In genomic region chr1:153820216-153820615, GRCm38 (mm10) we compare ENCODE assay signal across 19 mouse cellular contexts. TPM values are rescaled to one million over a fixed set of nuclear protein-coding genes. Genes with fewer than 3 reads are reported as not detected.
A peak's percentile ranks its signal among the peaks of the same experiment; 100 is the strongest.
DNase-seq lines count a peak whose midpoint lies in the region; ATAC-seq and TF ChIP-seq lines count a peak whose summit lies in the region.
"Had no signal": no experiment of that assay in that cellular context is flagged by ENCODE, and none has a peak within 500 bp of the region (broad histone marks: within the 10 kb centered on the region; RNA-seq: fewer than 3 reads in every experiment).

No protein-coding gene starts in this region.

- H3K4me1 ChIP-seq in forebrain, embryonic 16.5 days (replicated peaks; ENCODE audit: control insufficient read depth, insufficient read depth, low read length), result no peaks in the 10 kb centered on the region
- no peaks in the 10 kb centered on the region for H3K4me1 ChIP-seq in forebrain, embryonic 13.5 days
- no peaks in the 10 kb centered on the region for H3K4me1 ChIP-seq in intestine, postnatal 0 days (replicated peaks; ENCODE audit: control insufficient read depth, insufficient read depth, low read length)
- no peaks in the 10 kb centered on the region for H3K4me1 ChIP-seq in intestine, embryonic 16.5 days (ENCODE audit: control insufficient read depth, insufficient read depth, low read length)
- H3K4me1 ChIP-seq: embryonic facial prominence, embryonic 13.5 days; forebrain, embryonic 15.5 days; heart, embryonic 13.5 days; hindbrain, embryonic 13.5 days had no signal

- 66% methylated on average over 3 of the region's 3 CpGs for WGBS in forebrain, embryonic 16.5 days
- 72% methylated on average over 3 of the region's 3 CpGs for WGBS in forebrain, embryonic 13.5 days
- WGBS in intestine, postnatal 0 days, result 75% methylated on average over 3 of the region's 3 CpGs
- WGBS in intestine, embryonic 16.5 days, result 77% methylated on average over 3 of the region's 3 CpGs

- peak; percentile 28; the same call in 1 of the 2 replicates for ATAC-seq in forebrain, embryonic 16.5 days
- no peak for ATAC-seq in forebrain, embryonic 13.5 days
- ATAC-seq in intestine, postnatal 0 days, result 0 out of 2 replicates have a peak, but pooled peaks have one; percentile 16
- ATAC-seq in intestine, embryonic 16.5 days, result no peak
- ATAC-seq: forebrain, embryonic 15.5 days had no signal

- peak; percentile 64 for DNase-seq in retina, postnatal 1 day
- DNase-seq in retina, embryonic 14.5 days (ENCODE audit: low spot score), result no peak
- DNase-seq: adrenal gland, adult 2 months; adrenal gland, postnatal 25 days; cerebellum, adult 11-12 months; cerebellum, adult 9-10 months; cerebellum, postnatal 36 days; gastrocnemius, postnatal 14 days; heart, postnatal 36 days; kidney, adult 11 months had no signal

- no peaks in the 10 kb centered on the region for H3K9me3 ChIP-seq in forebrain, embryonic 16.5 days (ENCODE audit: control insufficient read depth, low read length)
- H3K9me3 ChIP-seq in forebrain, embryonic 13.5 days (replicated peaks), result 0 out of 2 replicates have a peak, but pooled peaks cover 5% of the 10 kb centered on the region
- H3K9me3 ChIP-seq in intestine, postnatal 0 days (ENCODE audit: control insufficient read depth), result no peaks in the 10 kb centered on the region
- H3K9me3 ChIP-seq in intestine, embryonic 16.5 days (ENCODE audit: control insufficient read depth, low read length), result no peaks in the 10 kb centered on the region
- H3K9me3 ChIP-seq: embryonic facial prominence, embryonic 13.5 days; forebrain, embryonic 15.5 days had no signal

- H3K36me3 ChIP-seq in forebrain, embryonic 16.5 days (ENCODE audit: control insufficient read depth, insufficient read depth), result no peaks in the 10 kb centered on the region
- no peaks in the 10 kb centered on the region for H3K36me3 ChIP-seq in forebrain, embryonic 13.5 days (ENCODE audit: poor library complexity, severe bottlenecking)
- no peaks in the 10 kb centered on the region for H3K36me3 ChIP-seq in intestine, postnatal 0 days (ENCODE audit: control insufficient read depth, insufficient read depth)
- H3K36me3 ChIP-seq in intestine, embryonic 16.5 days (ENCODE audit: control insufficient read depth, insufficient read depth, low read length), result no peaks in the 10 kb centered on the region
- H3K36me3 ChIP-seq: embryonic facial prominence, embryonic 13.5 days; forebrain, embryonic 15.5 days; heart, embryonic 13.5 days; hindbrain, embryonic 13.5 days had no signal

- no peak overlapping the region for H3K4me2 ChIP-seq in forebrain, embryonic 16.5 days (ENCODE audit: low read length)
- H3K4me2 ChIP-seq in forebrain, embryonic 13.5 days, result no peak overlapping the region
- H3K4me2 ChIP-seq in intestine, postnatal 0 days (replicated peaks; ENCODE audit: low read depth), result no peak overlapping the region
- no peak overlapping the region for H3K4me2 ChIP-seq in intestine, embryonic 16.5 days (ENCODE audit: low read depth, low read length)
- H3K4me2 ChIP-seq: embryonic facial prominence, embryonic 13.5 days; forebrain, embryonic 15.5 days; heart, embryonic 13.5 days; hindbrain, embryonic 13.5 days had no signal

- no peak overlapping the region for H3K9ac ChIP-seq in forebrain, embryonic 16.5 days (replicated peaks; ENCODE audit: low read depth, low read length)
- H3K9ac ChIP-seq in forebrain, embryonic 13.5 days, result no peak overlapping the region
- H3K9ac ChIP-seq in intestine, postnatal 0 days (ENCODE audit: low read depth, low read length), result no peak overlapping the region
- H3K9ac ChIP-seq in intestine, embryonic 16.5 days (ENCODE audit: low read depth, low read length), result no peak overlapping the region
- H3K9ac ChIP-seq: embryonic facial prominence, embryonic 13.5 days; forebrain, embryonic 15.5 days; heart, embryonic 13.5 days; hindbrain, embryonic 13.5 days had no signal

- no peak overlapping the region for H3K4me3 ChIP-seq in forebrain, embryonic 16.5 days (replicated peaks; ENCODE audit: low read length)
- no peak overlapping the region for H3K4me3 ChIP-seq in forebrain, embryonic 13.5 days
- H3K4me3 ChIP-seq in intestine, postnatal 0 days (ENCODE audit: low read depth, low read length), result no peak overlapping the region
- H3K4me3 ChIP-seq in intestine, embryonic 16.5 days (ENCODE audit: low read length), result no peak overlapping the region
- H3K4me3 ChIP-seq: embryonic facial prominence, embryonic 13.5 days; forebrain, embryonic 15.5 days; heart, embryonic 13.5 days; hindbrain, embryonic 13.5 days had no signal

- H3K27me3 ChIP-seq in forebrain, embryonic 16.5 days (replicated peaks; ENCODE audit: control insufficient read depth, insufficient read depth, low read length), result no peaks in the 10 kb centered on the region
- H3K27me3 ChIP-seq in forebrain, embryonic 13.5 days, result no peaks in the 10 kb centered on the region
- H3K27me3 ChIP-seq in intestine, postnatal 0 days (replicated peaks; ENCODE audit: control insufficient read depth, insufficient read depth, low read length), result no peaks in the 10 kb centered on the region
- H3K27me3 ChIP-seq in intestine, embryonic 16.5 days (replicated peaks; ENCODE audit: control insufficient read depth, insufficient read depth, low read length), result no peaks in the 10 kb centered on the region
- H3K27me3 ChIP-seq: embryonic facial prominence, embryonic 13.5 days; forebrain, embryonic 15.5 days; hindbrain, embryonic 13.5 days had no signal

- no peak overlapping the region for H3K27ac ChIP-seq in forebrain, embryonic 16.5 days (ENCODE audit: low read length)
- H3K27ac ChIP-seq in forebrain, embryonic 13.5 days, result no peak overlapping the region
- H3K27ac ChIP-seq in intestine, postnatal 0 days (ENCODE audit: low read depth, low read length), result no peak overlapping the region
- H3K27ac ChIP-seq in intestine, embryonic 16.5 days (ENCODE audit: low read length), result no peak overlapping the region
- H3K27ac ChIP-seq: embryonic facial prominence, embryonic 13.5 days; forebrain, embryonic 15.5 days; heart, embryonic 13.5 days; hindbrain, embryonic 13.5 days had no signal

- TF ChIP-seq CTCF in intestine, postnatal 0 days (IDR thresholded peaks at IDR 0.05; ENCODE audit: low read depth), result no peak

RNA-seq across cellular contexts. Expression of gene Rgsl1, which starts 23.7 kb away (rescaled TPM):
- 0.44 and 0.52 TPM in 2 replicates for polyA plus RNA-seq in forebrain, embryonic 16.5 days (2015; fragmentation: Nextera tagmentation; extraction: Ambion mirVana)
- 0.05 and 0.19 TPM in 2 replicates for polyA plus RNA-seq in forebrain, embryonic 13.5 days (2015; fragmentation: Nextera tagmentation; extraction: Ambion mirVana)
- polyA plus RNA-seq in intestine, postnatal 0 days (2015; fragmentation: Nextera tagmentation; extraction: Ambion mirVana), result 0.04 TPM in 1 of 2 replicates, not detected in the other
- polyA plus RNA-seq in intestine, embryonic 16.5 days (2015; fragmentation: Nextera tagmentation; extraction: Ambion mirVana), result not detected in 2 replicates
- polyA plus RNA-seq: heart, embryonic 13.5 days; heart, postnatal 0 days had no signal

RNA-seq across cellular contexts. Expression of gene Teddm1b, which starts 53.9 kb away (rescaled TPM):
- polyA plus RNA-seq in forebrain, embryonic 16.5 days (2015; fragmentation: Nextera tagmentation; extraction: Ambion mirVana), result 1.1 and 1.5 TPM in 2 replicates
- 0.97 and 1.3 TPM in 2 replicates for polyA plus RNA-seq in forebrain, embryonic 13.5 days (2015; fragmentation: Nextera tagmentation; extraction: Ambion mirVana)
- not detected in 2 replicates for polyA plus RNA-seq in intestine, postnatal 0 days (2015; fragmentation: Nextera tagmentation; extraction: Ambion mirVana)
- polyA plus RNA-seq in intestine, embryonic 16.5 days (2015; fragmentation: Nextera tagmentation; extraction: Ambion mirVana), result 0.07 and 0.10 TPM in 2 replicates
- polyA plus RNA-seq: adrenal gland, adult 2 months had no signal

Comparison
In these comparisons a context has a peak if more than half of its experiments do, and no peak if none do; other contexts are left out.
1. ATAC-seq: peak in forebrain, embryonic 16.5 days (single experiment) and intestine, postnatal 0 days (single experiment); none in forebrain, embryonic 13.5 days (single experiment) and intestine, embryonic 16.5 days (single experiment).